ENCODE assay signal across 7 mouse cellular contexts in the genomic region with DNA sequence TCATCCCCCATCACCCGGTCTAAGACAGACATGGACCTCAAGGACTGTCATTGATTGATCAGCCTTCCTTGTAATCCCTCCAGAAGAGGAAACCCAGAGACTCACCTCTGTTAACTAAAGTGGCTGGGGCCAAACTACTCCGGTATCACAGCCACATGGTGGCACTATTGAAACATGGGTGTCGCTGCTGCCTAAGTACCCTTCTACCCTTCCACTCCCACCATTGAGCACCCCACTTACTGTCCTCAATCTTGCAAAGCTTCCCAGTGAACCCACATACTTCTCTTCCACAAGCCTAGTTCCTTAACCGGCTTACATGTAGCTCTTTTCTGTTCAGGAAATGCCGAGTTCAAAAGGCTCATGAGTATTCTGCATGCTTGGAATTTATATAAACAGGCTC. TPM values are rescaled to one million over a fixed set of nuclear protein-coding genes. Genes with fewer than 3 reads are reported as not detected.
DNase-seq lines count a peak whose midpoint lies in the region; TF ChIP-seq lines count a peak whose summit lies in the region.

No protein-coding gene starts in this region.

- H3K27me3 ChIP-seq in thymus, adult 2 months (ENCODE audit: control insufficient read depth, insufficient read depth, low read length), result no peaks in the 10 kb centered on the region

- TF ChIP-seq CTCF in left cerebral cortex, adult 2 months (IDR thresholded peaks at IDR 0.05), result peak; percentile 37
- no peak for TF ChIP-seq CTCF in thymus, adult 2 months (IDR thresholded peaks at IDR 0.05; ENCODE audit: borderline replicate concordance, control insufficient read depth, extremely low read depth, insufficient read depth, low read length, poor library complexity)

- peaks cover 2% of the 10 kb centered on the region; the same call in 1 of the 2 replicates for H3K4me1 ChIP-seq in thymus, adult 2 months (replicated peaks; ENCODE audit: control insufficient read depth, insufficient read depth, low read length)

- intact Hi-C loops in left cerebral cortex, adult 2 months (cut with DNase I), result loop anchor here (1.0 to 5.0 kb wide), 4 partner anchors 49 to 254 kb away; partner anchors contain the start of gene Tax1bp1
- intact Hi-C loops in heart, postnatal 25 days (cut with DNase I), result loop anchor here (1.0 to 2.0 kb wide), 3 partner anchors 61 to 256 kb away; no protein-coding TSS in a partner anchor

- no peak overlapping the region for H3K4me3 ChIP-seq in left cerebral cortex, adult 2 months
- no peak overlapping the region for H3K4me3 ChIP-seq in thymus, adult 2 months (ENCODE audit: control insufficient read depth, insufficient read depth, low read length)

- H3K36me3 ChIP-seq in thymus, adult 2 months (ENCODE audit: control insufficient read depth, insufficient read depth, low read length), result no peaks in the 10 kb centered on the region

- H3K27ac ChIP-seq in left cerebral cortex, adult 2 months, result no peak overlapping the region
- H3K27ac ChIP-seq in thymus, adult 2 months (ENCODE audit: control insufficient read depth, insufficient read depth, low read length), result no peak overlapping the region

- no peak for DNase-seq in left cerebral cortex, adult 2 months (ENCODE audit: extremely low spot score in 1 of 2, low spot score in 2 of 2)
- DNase-seq in left cerebral cortex, adult 11 months (ENCODE audit: low spot score), result no peak
- peak; percentile 25 for DNase-seq in adrenal gland, postnatal 25 days
- peak; percentile 54 for DNase-seq in kidney, adult 9 months
- peak; percentile 57 for DNase-seq in thymus, adult 2 months
- DNase-seq in testis, postnatal 10 days (ENCODE audit: low spot score), result no peak
- no peak for DNase-seq in heart, postnatal 25 days (ENCODE audit: low spot score)

- WGBS in thymus, adult 2 months, result 43% methylated on average over 5 of the region's 5 CpGs

- TF ChIP-seq POLR2A in thymus, adult 2 months (IDR thresholded peaks at IDR 0.05; ENCODE audit: control insufficient read depth, extremely low read depth, insufficient read depth, low read length, poor library complexity), result no peak

RNA-seq across cellular contexts. Expression of gene Hibadh, which starts 22.8 kb away (rescaled TPM):
- total RNA-seq in left cerebral cortex, adult 2 months (2021), result 10 to 100 TPM; 46.5 to 49.3 TPM
- 166 and 179 TPM in 2 replicates for total RNA-seq in adrenal gland, postnatal 25 days (2021)
- polyA plus RNA-seq in thymus, adult 2 months (2012; rRNA removed), result 56.0 and 66.5 TPM in 2 replicates
- 100 to 1,000 TPM; 242 to 244 TPM for total RNA-seq in heart, postnatal 25 days (2021)

RNA-seq across cellular contexts. Expression of gene Tax1bp1, which starts 50.5 kb away (rescaled TPM):
- 100 to 1,000 TPM; 122 to 136 TPM for total RNA-seq in left cerebral cortex, adult 2 months (2021)
- total RNA-seq in adrenal gland, postnatal 25 days (2021), result 179 and 185 TPM in 2 replicates
- polyA plus RNA-seq in thymus, adult 2 months (2012; rRNA removed), result 40.1 and 46.7 TPM in 2 replicates
- 100 to 1,000 TPM in 1 of 2 experiments, 10 to 100 TPM in 1; 98.5 to 123 TPM for total RNA-seq in heart, postnatal 25 days (2021)

Comparison
In these comparisons a context has a peak if more than half of its experiments do, and no peak if none do; other contexts are left out.
1. DNase-seq: peak in adrenal gland, postnatal 25 days (single experiment), kidney, adult 9 months (single experiment) and thymus, adult 2 months (single experiment); none in left cerebral cortex, adult 2 months (0 of 2), left cerebral cortex, adult 11 months (single experiment), testis, postnatal 10 days (single experiment) and heart, postnatal 25 days (single experiment).